Mouse (Mus musculus): ENCODE results near the gene Krtap8-1. TPM values are rescaled to one million over a fixed set of nuclear protein-coding genes. Genes with fewer than 3 reads are reported as not detected.

Gene Krtap8-1
- polyA plus RNA-seq (2015; fragmentation: Nextera tagmentation; extraction: Ambion mirVana) = not detected in 2 replicates

- Histone ChIP-seq H3K9me3 (ENCODE audit: low read length) (no peaks in the 10 kb centered on the region), H3K4me1 (ENCODE audit: insufficient read depth, low read depth, low read length) (no peaks in the 10 kb centered on the region), H3K9ac (replicated peaks; ENCODE audit: low read depth) (no peak within 1 kb of the TSS), H3K4me3 (ENCODE audit: low read depth, low read length) (no peak within 1 kb of the TSS), H3K4me2 (replicated peaks; ENCODE audit: low read depth, low read length) (no peak within 1 kb of the TSS), H3K27me3 (replicated peaks; ENCODE audit: insufficient read depth, low read length) (no peaks in the 10 kb centered on the region), H3K27ac (ENCODE audit: low read length) (no peak within 1 kb of the TSS), H3K36me3 (ENCODE audit: insufficient read depth, low read length) (no peaks in the 10 kb centered on the region)
- DNase-seq (ENCODE audit: low spot score) (no peak), ATAC-seq (no peak)
- TF ChIP-seq EP300 (IDR thresholded peaks at IDR 0.05) (no peak), CTCF (IDR thresholded peaks at IDR 0.05) (no peak)
- 76% methylated on average over 7 of the region's 7 CpGs for WGBS
Observed at GRCm38 (mm10) chr16:89487852-89488251, at the start of gene Krtap8-1. Krtap8-1 (minus strand) TSS chr16:89487952.

- TF ChIP-seq EP300 (IDR thresholded peaks at IDR 0.05) = no peak
- no peak for TF ChIP-seq CTCF (IDR thresholded peaks at IDR 0.05)
- H3K4me3 ChIP-seq (ENCODE audit: low read depth, low read length) = no peak overlapping the region
- no peaks in the 10 kb centered on the region for H3K9me3 ChIP-seq (ENCODE audit: low read length)
- H3K27ac ChIP-seq (ENCODE audit: low read length) = no peak overlapping the region
- DNase-seq (ENCODE audit: low spot score) = no peak
- H3K4me1 ChIP-seq (ENCODE audit: insufficient read depth, low read depth, low read length) = no peaks in the 10 kb centered on the region
- 89% methylated on average over 6 of the region's 6 CpGs for WGBS
- no peak for ATAC-seq
- no peak overlapping the region for H3K9ac ChIP-seq (replicated peaks; ENCODE audit: low read depth)
- no peaks in the 10 kb centered on the region for H3K27me3 ChIP-seq (replicated peaks; ENCODE audit: insufficient read depth, low read length)
- no peaks in the 10 kb centered on the region for H3K36me3 ChIP-seq (ENCODE audit: insufficient read depth, low read length)
- no peak overlapping the region for H3K4me2 ChIP-seq (replicated peaks; ENCODE audit: low read depth, low read length)
Observed at GRCm38 (mm10) chr16:89537349-89537748, 49.6 kb upstream of the Krtap8-1 start.

GRCm38 (mm10) chr16:89530547-89530946 lies 42.8 kb upstream of the Krtap8-1 start:
- no peaks in the 10 kb centered on the region for H3K27me3 ChIP-seq (replicated peaks; ENCODE audit: insufficient read depth, low read length)
- H3K4me3 ChIP-seq (ENCODE audit: low read depth, low read length) = no peak overlapping the region
- no peaks in the 10 kb centered on the region for H3K4me1 ChIP-seq (ENCODE audit: insufficient read depth, low read depth, low read length)
- no peak overlapping the region for H3K9ac ChIP-seq (replicated peaks; ENCODE audit: low read depth)
- 43% methylated on average over 7 of the region's 7 CpGs for WGBS
- no peak for DNase-seq (ENCODE audit: low spot score)
- no peak for ATAC-seq
- no peak overlapping the region for H3K4me2 ChIP-seq (replicated peaks; ENCODE audit: low read depth, low read length)
- no peaks in the 10 kb centered on the region for H3K36me3 ChIP-seq (ENCODE audit: insufficient read depth, low read length)
- no peak for TF ChIP-seq CTCF (IDR thresholded peaks at IDR 0.05)
- no peak for TF ChIP-seq EP300 (IDR thresholded peaks at IDR 0.05)
- no peak overlapping the region for H3K27ac ChIP-seq (ENCODE audit: low read length)
- no peaks in the 10 kb centered on the region for H3K9me3 ChIP-seq (ENCODE audit: low read length)

- ATAC-seq = no peak
- H3K9me3 ChIP-seq (ENCODE audit: low read length) = no peaks in the 10 kb centered on the region
- H3K4me3 ChIP-seq (ENCODE audit: low read depth, low read length) = no peak overlapping the region
- 38% methylated on average over 7 of the region's 7 CpGs for WGBS
- H3K4me1 ChIP-seq (ENCODE audit: insufficient read depth, low read depth, low read length) = no peaks in the 10 kb centered on the region
- H3K9ac ChIP-seq (replicated peaks; ENCODE audit: low read depth) = no peak overlapping the region
- H3K27ac ChIP-seq (ENCODE audit: low read length) = no peak overlapping the region
- no peaks in the 10 kb centered on the region for H3K27me3 ChIP-seq (replicated peaks; ENCODE audit: insufficient read depth, low read length)
- TF ChIP-seq CTCF (IDR thresholded peaks at IDR 0.05) = no peak
- no peak for TF ChIP-seq EP300 (IDR thresholded peaks at IDR 0.05)
- DNase-seq (ENCODE audit: low spot score) = no peak
- no peaks in the 10 kb centered on the region for H3K36me3 ChIP-seq (ENCODE audit: insufficient read depth, low read length)
- H3K4me2 ChIP-seq (replicated peaks; ENCODE audit: low read depth, low read length) = no peak overlapping the region
Observed at GRCm38 (mm10) chr16:89529846-89530245, 42.1 kb upstream of the Krtap8-1 start.

GRCm38 (mm10) chr16:89528380-89528779 lies 40.6 kb upstream of the Krtap8-1 start:
- ATAC-seq (no peak), DNase-seq (ENCODE audit: low spot score) (no peak)
- no peak overlapping the region for H3K4me3 ChIP-seq (ENCODE audit: low read depth, low read length)
- WGBS = 58% methylated on average over 3 of the region's 3 CpGs
- H3K36me3 ChIP-seq (ENCODE audit: insufficient read depth, low read length) = no peaks in the 10 kb centered on the region
- H3K4me2 ChIP-seq (replicated peaks; ENCODE audit: low read depth, low read length) = no peak overlapping the region
- no peak overlapping the region for H3K9ac ChIP-seq (replicated peaks; ENCODE audit: low read depth)
- H3K9me3 ChIP-seq (ENCODE audit: low read length) = no peaks in the 10 kb centered on the region
- H3K4me1 ChIP-seq (ENCODE audit: insufficient read depth, low read depth, low read length) = no peaks in the 10 kb centered on the region
- no peak overlapping the region for H3K27ac ChIP-seq (ENCODE audit: low read length)
- TF ChIP-seq EP300 (IDR thresholded peaks at IDR 0.05) (no peak), CTCF (IDR thresholded peaks at IDR 0.05) (no peak)
- no peaks in the 10 kb centered on the region for H3K27me3 ChIP-seq (replicated peaks; ENCODE audit: insufficient read depth, low read length)

GRCm38 (mm10) chr16:89520996-89521395 lies 33.2 kb upstream of the Krtap8-1 start:
- Histone ChIP-seq H3K4me3 (ENCODE audit: low read depth, low read length) (no peak overlapping the region), H3K9me3 (ENCODE audit: low read length) (no peaks in the 10 kb centered on the region), H3K4me2 (replicated peaks; ENCODE audit: low read depth, low read length) (no peak overlapping the region), H3K4me1 (ENCODE audit: insufficient read depth, low read depth, low read length) (no peaks in the 10 kb centered on the region), H3K27ac (ENCODE audit: low read length) (no peak overlapping the region), H3K36me3 (ENCODE audit: insufficient read depth, low read length) (no peaks in the 10 kb centered on the region), H3K9ac (replicated peaks; ENCODE audit: low read depth) (no peak overlapping the region), H3K27me3 (replicated peaks; ENCODE audit: insufficient read depth, low read length) (no peaks in the 10 kb centered on the region)
- TF ChIP-seq EP300 (IDR thresholded peaks at IDR 0.05) (no peak), CTCF (IDR thresholded peaks at IDR 0.05) (no peak)
- WGBS = 71% methylated on average over 4 of the region's 4 CpGs
- peak; percentile 55 for ATAC-seq
- peak; percentile 49 for DNase-seq (ENCODE audit: low spot score)

- H3K9me3 ChIP-seq (ENCODE audit: low read length) = no peaks in the 10 kb centered on the region
- H3K27me3 ChIP-seq (replicated peaks; ENCODE audit: insufficient read depth, low read length) = no peaks in the 10 kb centered on the region
- DNase-seq (ENCODE audit: low spot score) = no peak
- no peak overlapping the region for H3K4me2 ChIP-seq (replicated peaks; ENCODE audit: low read depth, low read length)
- no peak for ATAC-seq
- no peak overlapping the region for H3K27ac ChIP-seq (ENCODE audit: low read length)
- no peaks in the 10 kb centered on the region for H3K4me1 ChIP-seq (ENCODE audit: insufficient read depth, low read depth, low read length)
- TF ChIP-seq EP300 (IDR thresholded peaks at IDR 0.05) (no peak), CTCF (IDR thresholded peaks at IDR 0.05) (no peak)
- no peaks in the 10 kb centered on the region for H3K36me3 ChIP-seq (ENCODE audit: insufficient read depth, low read length)
- H3K9ac ChIP-seq (replicated peaks; ENCODE audit: low read depth) = no peak overlapping the region
- H3K4me3 ChIP-seq (ENCODE audit: low read depth, low read length) = no peak overlapping the region
- WGBS = 81% methylated on average over 2 of the region's 2 CpGs
Observed at GRCm38 (mm10) chr16:89520555-89520954, 32.8 kb upstream of the Krtap8-1 start.
